9 mouse cellular contexts compared by ENCODE assay signal in genomic region chr6:139577026-139577861, GRCm38 (mm10). TPM values are rescaled to one million over a fixed set of nuclear protein-coding genes. Genes with fewer than 3 reads are reported as not detected.
DNase-seq lines count a peak whose midpoint lies in the region; ATAC-seq and TF ChIP-seq lines count a peak whose summit lies in the region.
"Had no signal": no experiment of that assay in that cellular context is flagged by ENCODE, and none has a peak within 500 bp of the region (broad histone marks: within the 10 kb centered on the region; RNA-seq: fewer than 3 reads in every experiment).

No protein-coding gene starts in this region.

- ATAC-seq in forebrain, embryonic 12.5 days (ENCODE audit: low FRiP score): peak; percentile 45; the same call in 1 of the 2 replicates
- ATAC-seq in monocyte, adult 5-6 weeks (replicated peaks; ENCODE audit: insufficient number of reproducible peaks, low FRiP score, low TSS enrichment, poor library complexity, severe bottlenecking): no peak

- no peaks in the 10 kb centered on the region for H3K9me3 ChIP-seq in forebrain, embryonic 12.5 days

- no peak overlapping the region for H3ac ChIP-seq in C2C12 (ENCODE audit: control insufficient read depth, insufficient read length, low read depth)

- H3K79me2 ChIP-seq in C2C12 (ENCODE audit: control insufficient read depth, insufficient read depth): no peaks in the 10 kb centered on the region

- H3K79me3 ChIP-seq in C2C12 (ENCODE audit: low read depth): no peaks in the 10 kb centered on the region

- no peaks in the 10 kb centered on the region for H3K36me3 ChIP-seq in C2C12 (ENCODE audit: control insufficient read depth, insufficient read depth)
- H3K36me3 ChIP-seq in forebrain, embryonic 12.5 days (replicated peaks): no peaks in the 10 kb centered on the region

- no peaks in the 10 kb centered on the region for H3K27me3 ChIP-seq in C2C12 (ENCODE audit: control insufficient read depth, insufficient read depth, insufficient read length)
- no peaks in the 10 kb centered on the region for H3K27me3 ChIP-seq in forebrain, embryonic 12.5 days

- H3K4me2 ChIP-seq in forebrain, embryonic 12.5 days: no peak overlapping the region; the same call in 1 of the 2 replicates

- H3K27ac ChIP-seq in forebrain, embryonic 12.5 days: no peak overlapping the region

- H3K4me1 ChIP-seq in forebrain, embryonic 12.5 days: no peaks in the 10 kb centered on the region

- no peak for TF ChIP-seq CTCF in C2C12 (IDR thresholded peaks at IDR 0.05; ENCODE audit: control insufficient read depth, insufficient read depth, insufficient read length)

- peak; percentile 51 for DNase-seq in heart, adult 11 months
- DNase-seq in heart, postnatal 4 days: no peak
- peak; percentile 10 for DNase-seq in lung, postnatal 10 days
- no peak for DNase-seq in adrenal gland, postnatal 4 days (ENCODE audit: low spot score in 2 of 2)
- no peak for DNase-seq in right cerebral cortex, postnatal 25 days

- H3K9ac ChIP-seq in forebrain, embryonic 12.5 days: no peak overlapping the region

- WGBS in forebrain, embryonic 12.5 days: 62% methylated on average over 18 of the region's 18 CpGs

- H3K4me3 ChIP-seq in C2C12 (ENCODE audit: insufficient read depth, poor library complexity, severe bottlenecking): no peak overlapping the region
- no peak overlapping the region for H3K4me3 ChIP-seq in forebrain, embryonic 12.5 days (replicated peaks)
- H3K4me3 ChIP-seq: myocyte had no signal

TF ChIP-seq in C2C12, 6 proteins besides CTCF, POLR2A, EP300 and RAD21:
- TF ChIP-seq USF1 (IDR thresholded peaks at IDR 0.05; ENCODE audit: low read depth) (no peak), CEBPB (IDR thresholded peaks at IDR 0.05; ENCODE audit: low read depth) (peak; percentile 14)

RNA-seq across cellular contexts. Expression of gene Pik3c2g, which starts 9.8 kb away (rescaled TPM):
- not detected for total RNA-seq in heart, postnatal 4 days (2021)
- not detected for polyA plus RNA-seq in C2C12 (2012; fragmentation: generic; extraction: Trizol)
- 0.17 TPM in 1 of 2 replicates, not detected in the other for polyA plus RNA-seq in forebrain, embryonic 12.5 days (2016; fragmentation: Nextera tagmentation; extraction: Ambion mirVana)
- 1 to 10 TPM; 1.6 to 2.5 TPM for total RNA-seq in adrenal gland, postnatal 4 days (2021)
- total RNA-seq in monocyte, adult 5-6 weeks (2017): not detected in 3 replicates
- polyA plus RNA-seq: myocyte had no signal

Comparison
In these comparisons a context has a peak if more than half of its experiments do, and no peak if none do; other contexts are left out.
1. DNase-seq: peak in heart, adult 11 months (single experiment) and lung, postnatal 10 days (single experiment); none in heart, postnatal 4 days (single experiment), adrenal gland, postnatal 4 days (0 of 2) and right cerebral cortex, postnatal 25 days (single experiment).